Mouse (Mus musculus) cortical plate, adult 2 months (tissue): ENCODE results near the gene Ibtk.

Experiments used
- CTCF ChIP-seq: fragments of 200-500 bp; IDR thresholded peaks from 2 replicates; pipeline ENCODE4 v1.5.1; 2011; ENCODE audit warnings: mild to moderate bottlenecking, control low read depth, low read length; ENCODE audit not compliant: insufficient read depth; ENCODE audit errors: extremely low read depth
- POLR2A ChIP-seq: fragments of 200-500 bp; IDR thresholded peaks from 2 replicates; pipeline ENCODE4 v1.6.1; 2011; ENCODE audit warnings: mild to moderate bottlenecking, low read length, control low read depth; ENCODE audit not compliant: insufficient read depth; ENCODE audit errors: extremely low read depth

- TF ChIP-seq CTCF (no peak), POLR2A (no peak)
These were observed 3.6 kb downstream of the Ibtk start for GRCm38 (mm10) chr9:85745566-85745965.
